Mouse (Mus musculus) liver, embryonic 12.5 days (tissue): Measurements from ENCODE around the gene Trpc2. TPM values are rescaled to one million over a fixed set of nuclear protein-coding genes. Genes with fewer than 3 reads are reported as not detected.
"Not testable (repeated sequence)": the region's sequence is repeated elsewhere in the genome, so short reads cannot be mapped to it uniquely, and the experiment has no call there.

Source experiments
- ATAC-seq: fragments of 200-750 bp; cut with Nextera tagmentation; 2 replicates; pipeline ENCODE4 v1.8.0; 2017; ENCODE audit warnings: moderate number of reproducible peaks, mild to moderate bottlenecking, moderate library complexity
- H3K27ac ChIP-seq: fragments of 300-500 bp; sonication (generic); 2 replicates; pipeline ENCODE4 v1.5.1; 2016; ENCODE audit warnings: mild to moderate bottlenecking
- H3K27me3 ChIP-seq: fragments of 300-500 bp; sonication (generic); replicated peaks from 2 replicates; pipeline ENCODE4 v1.6.1; 2016; ENCODE audit warnings: mild to moderate bottlenecking, moderate library complexity
- H3K36me3 ChIP-seq: fragments of 300-500 bp; sonication (generic); 2 replicates; pipeline ENCODE4 v1.6.1; 2016; ENCODE audit warnings: mild to moderate bottlenecking, moderate library complexity
- H3K4me1 ChIP-seq: fragments of 300-500 bp; sonication (generic); 2 replicates; pipeline ENCODE4 v1.6.1; 2016
- H3K4me2 ChIP-seq: fragments of 300-500 bp; sonication (generic); 2 replicates; pipeline ENCODE4 v1.6.1; 2016; ENCODE audit warnings: mild to moderate bottlenecking, moderate library complexity
- H3K4me3 ChIP-seq: fragments of 300-500 bp; sonication (generic); 2 replicates; pipeline ENCODE4 v1.5.1; 2016; ENCODE audit warnings: mild to moderate bottlenecking, moderate library complexity
- H3K9ac ChIP-seq: fragments of 300-500 bp; sonication (generic); 2 replicates; pipeline ENCODE4 v1.6.1; 2016; ENCODE audit warnings: mild to moderate bottlenecking, moderate library complexity
- H3K9me3 ChIP-seq: fragments of 300-500 bp; sonication (generic); replicated peaks from 2 replicates; pipeline ENCODE4 v1.6.1; 2016; ENCODE audit warnings: mild to moderate bottlenecking, moderate library complexity
- WGBS: fragments of 180-500 bp; shearing (Covaris S2); methylation state at CpG from one replicate; pipeline ENCODE4 v1.1.7; 2016; ENCODE audit not compliant: insufficient replicate concordance; 5-methylcytosine and 5-hydroxymethylcytosine counted together
- polyA plus RNA-seq: library from polyadenylated mRNA; unstranded; fragments of >200 nt; fragmentation: Nextera tagmentation; extraction: Ambion mirVana; gene quantifications from 2 replicates; pipeline ENCODE4 v1.2.1, GENCODE M21; 2016

Trpc2 gene
- polyA plus RNA-seq, result not detected in 2 replicates

GRCm38 (mm10) chr7:102082816-102083215 lies at the start of gene Trpc2:
Gene Trpc2 (plus strand): TSS chr7:102083116.
- Histone ChIP-seq H3K9me3 (no peaks in the 10 kb centered on the region), H3K4me3 (no peak within 1 kb of the TSS), H3K27ac (no peak within 1 kb of the TSS), H3K27me3 (no peaks in the 10 kb centered on the region), H3K9ac (no peak within 1 kb of the TSS), H3K4me1 (no peaks in the 10 kb centered on the region), H3K36me3 (peaks cover 70% of the 10 kb centered on the region), H3K4me2 (no peak within 1 kb of the TSS)
- no peak for ATAC-seq
- 71% methylated on average over 5 of the region's 5 CpGs for WGBS

- Histone ChIP-seq H3K4me1 (no peaks in the 10 kb centered on the region), H3K9me3 (no peaks in the 10 kb centered on the region), H3K27me3 (no peaks in the 10 kb centered on the region), H3K4me2 (no peak overlapping the region), H3K36me3 (peaks cover 96% of the 10 kb centered on the region), H3K27ac (no peak overlapping the region), H3K9ac (no peak overlapping the region), H3K4me3 (no peak overlapping the region)
- 90% methylated on average over 1 of the region's 1 CpGs for WGBS
- no peak for ATAC-seq
These were observed 48.0 kb upstream of the Trpc2 start for GRCm38 (mm10) chr7:102034904-102035303.

- Histone ChIP-seq H3K4me2 (no peak overlapping the region), H3K27ac (no peak overlapping the region), H3K27me3 (no peaks in the 10 kb centered on the region), H3K4me1 (no peaks in the 10 kb centered on the region), H3K9ac (no peak overlapping the region), H3K9me3 (no peaks in the 10 kb centered on the region), H3K36me3 (peaks cover 97% of the 10 kb centered on the region), H3K4me3 (no peak overlapping the region)
- 89% methylated on average over 2 of the region's 2 CpGs for WGBS
- no peak for ATAC-seq
These were observed 47.4 kb upstream of the Trpc2 start for GRCm38 (mm10) chr7:102035534-102035933.

GRCm38 (mm10) chr7:102037318-102037717 lies 45.6 kb upstream of the Trpc2 start:
- H3K9ac ChIP-seq, result no peak overlapping the region
- no peak for ATAC-seq
- H3K9me3 ChIP-seq, result no peaks in the 10 kb centered on the region
- no peak overlapping the region for H3K4me3 ChIP-seq
- no peaks in the 10 kb centered on the region for H3K4me1 ChIP-seq
- H3K27ac ChIP-seq, result no peak overlapping the region
- 81% methylated on average over 3 of the region's 3 CpGs for WGBS
- no peak overlapping the region for H3K4me2 ChIP-seq
- peaks cover 92% of the 10 kb centered on the region for H3K36me3 ChIP-seq
- no peaks in the 10 kb centered on the region for H3K27me3 ChIP-seq

GRCm38 (mm10) chr7:102042314-102042713 lies 40.6 kb upstream of the Trpc2 start:
- Histone ChIP-seq H3K27ac (no peak overlapping the region), H3K4me3 (no peak overlapping the region), H3K27me3 (no peaks in the 10 kb centered on the region), H3K4me2 (no peak overlapping the region), H3K9me3 (no peaks in the 10 kb centered on the region), H3K9ac (no peak overlapping the region), H3K36me3 (peaks cover 50% of the 10 kb centered on the region), H3K4me1 (0 out of 2 replicates have a peak, but pooled peaks cover 3% of the 10 kb centered on the region)
- no peak for ATAC-seq
- WGBS, result 50% methylated on average over 2 of the region's 2 CpGs

GRCm38 (mm10) chr7:102048524-102048923 lies 34.4 kb upstream of the Trpc2 start:
- H3K27me3 ChIP-seq, H3K4me2 ChIP-seq, H3K9ac ChIP-seq, ATAC-seq, H3K4me1 ChIP-seq, H3K27ac ChIP-seq, H3K4me3 ChIP-seq, H3K9me3 ChIP-seq: not testable (repeated sequence)
- H3K36me3 ChIP-seq, result peaks cover 23% of the 10 kb centered on the region

- no peak overlapping the region for H3K9ac ChIP-seq
- H3K27ac ChIP-seq, result no peak overlapping the region
- H3K4me1 ChIP-seq, result peaks cover 43% of the 10 kb centered on the region
- no peak overlapping the region for H3K4me2 ChIP-seq
- no peaks in the 10 kb centered on the region for H3K9me3 ChIP-seq
- ATAC-seq, result no peak
- H3K36me3 ChIP-seq, result peaks cover 40% of the 10 kb centered on the region
- 35% methylated on average over 3 of the region's 3 CpGs for WGBS
- no peaks in the 10 kb centered on the region for H3K27me3 ChIP-seq
- no peak overlapping the region for H3K4me3 ChIP-seq
These were observed 21.6 kb upstream of the Trpc2 start for GRCm38 (mm10) chr7:102061353-102061752.

GRCm38 (mm10) chr7:102062203-102062602 lies 20.7 kb upstream of the Trpc2 start:
- H3K4me3 ChIP-seq, result no peak overlapping the region
- no peak overlapping the region for H3K9ac ChIP-seq
- no peaks in the 10 kb centered on the region for H3K27me3 ChIP-seq
- peaks cover 48% of the 10 kb centered on the region for H3K4me1 ChIP-seq
- peaks cover 33% of the 10 kb centered on the region for H3K36me3 ChIP-seq
- no peak overlapping the region for H3K27ac ChIP-seq
- no peaks in the 10 kb centered on the region for H3K9me3 ChIP-seq
- WGBS, result 63% methylated on average over 1 of the region's 1 CpGs
- H3K4me2 ChIP-seq, result no peak overlapping the region
- no peak for ATAC-seq

- Histone ChIP-seq H3K27me3 (no peaks in the 10 kb centered on the region), H3K9ac (peak overlapping the region; percentile 82), H3K9me3 (no peaks in the 10 kb centered on the region), H3K4me3 (peak overlapping the region; percentile 83), H3K27ac (no peak overlapping the region), H3K4me2 (peak overlapping the region; percentile 87), H3K4me1 (peaks cover 51% of the 10 kb centered on the region), H3K36me3 (peaks cover 26% of the 10 kb centered on the region)
- ATAC-seq, result no peak
- 30% methylated on average over 9 of the region's 9 CpGs for WGBS
These were observed 19.0 kb upstream of the Trpc2 start for GRCm38 (mm10) chr7:102063891-102064290.

- ATAC-seq, result peak; percentile 10; the same call in 1 of the 2 replicates
- no peaks in the 10 kb centered on the region for H3K9me3 ChIP-seq
- peak overlapping the region; percentile 77; the same call in 1 of the 2 replicates for H3K27ac ChIP-seq
- H3K9ac ChIP-seq, result peak overlapping the region; percentile 82
- peaks cover 51% of the 10 kb centered on the region for H3K4me1 ChIP-seq
- peak overlapping the region; percentile 87 for H3K4me2 ChIP-seq
- peaks cover 23% of the 10 kb centered on the region for H3K36me3 ChIP-seq
- WGBS, result 0% methylated on average over 9 of the region's 9 CpGs
- peak overlapping the region; percentile 83 for H3K4me3 ChIP-seq
- no peaks in the 10 kb centered on the region for H3K27me3 ChIP-seq
These were observed 18.3 kb upstream of the Trpc2 start for GRCm38 (mm10) chr7:102064655-102065045.

- H3K36me3 ChIP-seq, result peaks cover 24% of the 10 kb centered on the region
- peak; percentile 99 for ATAC-seq
- H3K4me2 ChIP-seq, result peak within 1 kb of the TSS; percentile 87
- no peaks in the 10 kb centered on the region for H3K9me3 ChIP-seq
- peaks cover 49% of the 10 kb centered on the region for H3K4me1 ChIP-seq
- H3K27me3 ChIP-seq, result no peaks in the 10 kb centered on the region
- WGBS, result under 1% methylated on average over 56 of the region's 56 CpGs
- peak within 1 kb of the TSS; percentile 83 for H3K4me3 ChIP-seq
- peak within 1 kb of the TSS; percentile 82 for H3K9ac ChIP-seq
- H3K27ac ChIP-seq, result peak within 1 kb of the TSS; percentile 77
These were observed 17.6 kb upstream of the Trpc2 start, which contains the start of the genes Rnf121, Xndc1 and Xntrpc for GRCm38 (mm10) chr7:102065046-102065891. Gene Rnf121 (minus strand): TSS chr7:102065469. Gene Xndc1 (plus strand): TSS chr7:102065511. Gene Xntrpc (plus strand): TSS chr7:102065713.

- peak overlapping the region; percentile 77 for H3K27ac ChIP-seq
- H3K9me3 ChIP-seq, result no peaks in the 10 kb centered on the region
- ATAC-seq, result no peak
- H3K9ac ChIP-seq, result peak overlapping the region; percentile 82
- H3K4me3 ChIP-seq, result peak overlapping the region; percentile 83
- peak overlapping the region; percentile 87 for H3K4me2 ChIP-seq
- WGBS, result 66% methylated on average over 6 of the region's 6 CpGs
- no peaks in the 10 kb centered on the region for H3K27me3 ChIP-seq
- peaks cover 29% of the 10 kb centered on the region for H3K36me3 ChIP-seq
- peaks cover 40% of the 10 kb centered on the region for H3K4me1 ChIP-seq
These were observed 16.6 kb upstream of the Trpc2 start for GRCm38 (mm10) chr7:102066363-102066762.
